Mouse (Mus musculus) lung, adult 2 months (tissue): ENCODE measurements around the gene Shank1. TPM values are rescaled to one million over a fixed set of nuclear protein-coding genes. Genes with fewer than 3 reads are reported as not detected.
A peak's percentile ranks its signal among the peaks of the same experiment; 100 is the strongest.

Experiments
- DNase-seq: peaks from one replicate; pipeline ENCODE4 v3.0.0; 2022
- H3K4me1 ChIP-seq: fragments of 200-500 bp; 2 replicates; pipeline ENCODE4 v1.6.1; 2011; ENCODE audit warnings: low read length; ENCODE audit not compliant: control insufficient read depth, insufficient read depth
- H3K4me3 ChIP-seq: fragments of 200-500 bp; replicated peaks from 2 replicates; pipeline ENCODE3; 2011; ENCODE audit warnings: low read depth, mild to moderate bottlenecking, control low read depth, low read length; ENCODE audit errors: extremely low read depth
- CTCF ChIP-seq: fragments of 200-500 bp; IDR thresholded peaks from 2 replicates; pipeline ENCODE4 v1.5.1; 2011; ENCODE audit warnings: mild to moderate bottlenecking, low read length, control low read depth; ENCODE audit not compliant: insufficient read depth
- POLR2A ChIP-seq: fragments of 200-500 bp; IDR thresholded peaks from 2 replicates; pipeline ENCODE4 v1.6.1; 2011; ENCODE audit warnings: low read depth, mild to moderate bottlenecking, control low read depth, low read length, borderline replicate concordance; ENCODE audit errors: extremely low read depth
- WGBS: fragments of 180-500 bp; shearing (Covaris S2); methylation state at CpG from one replicate; pipeline ENCODE4 v1.1.7; 2018; 5-methylcytosine and 5-hydroxymethylcytosine counted together
- polyA plus RNA-seq: library from polyadenylated mRNA; depleted of rRNA; stranded (reverse); fragments of >200 nt; gene quantifications from 2 replicates; pipeline ENCODE4 v1.2.3, GENCODE M21; 2012

Shank1 gene
- polyA plus RNA-seq, 1 experiment = 0.65 TPM

DNA sequence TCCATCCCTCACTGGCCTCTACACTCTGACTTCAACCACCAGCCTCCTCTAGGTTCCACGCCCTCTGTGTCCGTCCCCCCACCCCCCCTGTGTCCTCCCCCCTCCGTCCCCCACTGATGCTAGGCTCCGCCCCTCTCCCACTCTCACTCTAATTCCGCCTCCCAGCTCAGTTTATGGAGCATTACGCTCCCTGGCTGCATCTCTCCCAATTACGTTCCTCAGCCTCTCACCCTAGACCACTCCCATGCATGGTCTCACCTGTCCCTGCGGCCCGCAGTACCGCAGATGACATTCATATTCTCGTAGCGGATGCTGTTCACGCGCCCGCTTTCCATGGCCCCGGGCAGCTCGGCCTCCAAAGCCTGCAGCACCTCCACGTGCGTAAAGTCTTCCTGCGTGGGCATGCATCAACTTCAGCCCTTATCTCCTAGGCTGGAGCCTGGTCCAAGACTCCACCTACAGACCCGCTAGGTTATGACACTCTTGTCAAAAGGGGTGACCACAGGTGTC lies 50.8 kb downstream of the Shank1 start:
- no peak overlapping the region for H3K4me3 ChIP-seq
- no peak for TF ChIP-seq POLR2A
- 8% methylated on average over 21 of the region's 21 CpGs for WGBS

DNA sequence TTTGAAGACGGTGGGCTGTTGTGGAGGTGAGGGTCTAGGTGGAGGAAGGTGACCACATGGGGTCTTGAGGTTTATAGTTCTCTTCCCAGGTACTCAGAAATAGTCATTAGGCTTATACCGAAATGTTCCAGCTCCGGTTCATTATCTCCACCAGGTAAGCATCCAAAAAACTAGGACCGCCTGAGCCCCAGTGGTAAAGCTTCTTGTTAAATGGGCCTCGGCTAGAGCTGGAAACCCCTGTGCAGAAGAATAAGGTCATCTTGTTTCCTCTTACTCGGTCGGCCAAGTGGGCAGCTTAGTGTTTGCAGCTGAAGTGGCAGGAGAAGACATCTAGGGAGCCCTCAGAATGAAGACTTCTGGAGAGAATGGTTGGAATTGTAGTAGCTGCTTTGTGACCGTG lies 62.6 kb downstream of the Shank1 start:
- TF ChIP-seq POLR2A (no peak), CTCF (no peak)
- H3K4me3 ChIP-seq = no peak overlapping the region
- DNase-seq = no peak
- peaks cover 3% of the 10 kb centered on the region for H3K4me1 ChIP-seq
- WGBS = 87% methylated on average over 8 of the region's 8 CpGs

More for the DNA sequence above, 50.8 kb downstream of the Shank1 start:
- peaks cover 6% of the 10 kb centered on the region for H3K4me1 ChIP-seq
- DNase-seq = peak; percentile 10

DNA sequence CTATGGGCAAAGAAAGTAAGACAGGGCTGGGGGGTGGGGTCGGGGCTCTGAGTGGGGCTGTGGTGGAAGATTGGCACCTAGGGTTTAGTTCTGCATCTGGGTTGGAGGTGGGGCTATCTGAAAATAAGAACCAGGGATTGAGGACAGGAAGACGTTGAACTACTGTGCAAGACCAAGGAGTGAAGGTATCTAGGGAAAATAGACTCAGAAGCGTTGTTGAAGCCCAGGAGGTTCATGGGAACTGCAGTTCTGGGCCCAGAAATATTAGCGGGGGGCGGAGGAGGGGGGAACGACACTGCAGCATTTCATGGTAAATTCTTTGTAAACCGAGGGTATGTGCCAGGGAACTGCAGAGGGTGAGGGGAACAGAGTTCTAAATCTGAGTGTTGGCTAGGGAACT lies 63.4 kb downstream of the Shank1 start:
- WGBS = 12% methylated on average over 7 of the region's 7 CpGs
- H3K4me3 ChIP-seq = peak overlapping the region; percentile 53
- DNase-seq = no peak
- H3K4me1 ChIP-seq = peaks cover 3% of the 10 kb centered on the region
- TF ChIP-seq POLR2A = no peak
- no peak for TF ChIP-seq CTCF

DNA sequence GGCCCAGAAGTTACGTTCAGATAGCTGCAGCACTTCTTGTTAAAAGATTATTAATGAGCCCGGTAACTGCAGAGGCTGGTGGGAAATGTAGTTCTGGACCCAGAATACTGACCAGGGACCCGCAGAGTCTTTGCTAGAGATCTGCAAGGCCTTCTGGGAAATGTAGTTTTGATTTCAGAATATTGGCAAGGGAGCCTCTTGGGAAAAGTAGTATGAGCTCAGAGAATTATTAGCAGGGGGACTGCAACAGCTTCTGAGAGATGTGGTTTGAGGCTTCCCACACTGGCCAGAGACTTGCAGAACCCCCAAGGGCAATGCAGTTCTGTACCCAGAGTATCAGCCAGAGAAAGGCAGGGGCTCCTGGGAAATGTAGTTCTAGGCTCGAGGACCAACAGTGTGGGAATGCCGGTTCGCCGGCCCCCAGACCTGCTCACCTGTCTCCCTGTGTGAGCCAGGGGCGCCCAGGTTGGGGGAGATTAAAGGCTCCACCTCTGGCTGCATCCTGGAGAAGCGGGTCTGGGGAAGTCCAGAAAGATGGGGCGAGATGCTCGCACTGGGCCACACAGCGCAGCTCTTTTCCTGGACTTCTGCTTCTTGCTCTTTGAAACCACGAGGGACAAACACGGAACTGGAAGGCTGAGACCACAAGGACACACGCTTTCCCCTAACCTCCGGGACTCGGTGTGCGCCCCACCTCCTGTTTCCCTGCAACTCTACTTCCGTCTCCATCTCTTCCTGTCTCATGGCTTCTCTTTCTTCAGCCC lies 64.0 kb downstream of the Shank1 start:
- under 1% methylated on average over 19 of the region's 19 CpGs for WGBS
- TF ChIP-seq POLR2A = no peak
- no peak for TF ChIP-seq CTCF
- DNase-seq = peak; percentile 89
- Histone ChIP-seq H3K4me1 (peaks cover 3% of the 10 kb centered on the region), H3K4me3 (peak overlapping the region; percentile 69)

DNA sequence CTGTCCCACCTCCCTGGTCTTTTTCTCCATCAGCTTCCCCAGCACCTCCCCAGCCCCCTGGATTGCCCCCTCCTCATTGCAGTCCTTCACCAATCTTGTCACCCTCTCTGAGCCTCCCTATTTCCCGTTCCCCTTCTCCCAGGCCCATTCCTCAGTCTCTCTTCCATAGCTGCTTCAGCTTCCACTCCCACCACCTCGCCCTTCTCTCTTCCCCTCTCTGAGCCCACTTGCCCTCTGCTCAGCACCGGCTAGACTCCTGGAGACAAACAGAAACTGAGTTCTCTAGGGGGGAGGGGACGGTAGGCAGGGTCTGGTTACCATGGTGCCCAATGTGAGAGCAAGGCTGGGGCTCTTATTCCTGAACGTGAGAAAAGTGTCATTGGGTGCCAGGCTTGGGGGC lies 64.7 kb downstream of the Shank1 start:
- no peak for DNase-seq
- Histone ChIP-seq H3K4me1 (peaks cover 3% of the 10 kb centered on the region), H3K4me3 (no peak overlapping the region)
- 13% methylated on average over 5 of the region's 5 CpGs for WGBS
- TF ChIP-seq POLR2A (no peak), CTCF (no peak)

DNA sequence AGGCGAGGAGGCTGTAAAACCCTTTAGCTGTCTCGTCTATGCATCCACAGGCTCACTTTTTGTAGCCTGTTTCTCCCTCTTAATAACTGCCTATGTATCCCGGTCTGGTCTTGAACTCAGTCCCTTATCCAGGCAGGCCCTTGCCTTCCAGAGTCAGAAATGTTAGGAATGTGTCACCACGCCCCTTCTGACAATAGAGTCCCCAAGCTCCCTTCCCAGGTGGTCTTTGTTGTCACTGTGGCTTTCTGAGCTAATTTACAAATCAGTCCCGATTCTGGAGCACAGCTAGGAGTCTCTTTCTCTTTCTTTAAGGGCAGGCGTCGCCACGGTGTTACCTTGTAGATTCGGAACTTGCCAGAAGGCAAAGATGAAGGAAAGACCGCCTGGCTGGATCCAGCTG lies 65.2 kb downstream of the Shank1 start:
- TF ChIP-seq CTCF (no peak), POLR2A (no peak)
- DNase-seq = no peak
- 26% methylated on average over 10 of the region's 10 CpGs for WGBS
- no peak overlapping the region for H3K4me3 ChIP-seq
- peaks cover 3% of the 10 kb centered on the region for H3K4me1 ChIP-seq

DNA sequence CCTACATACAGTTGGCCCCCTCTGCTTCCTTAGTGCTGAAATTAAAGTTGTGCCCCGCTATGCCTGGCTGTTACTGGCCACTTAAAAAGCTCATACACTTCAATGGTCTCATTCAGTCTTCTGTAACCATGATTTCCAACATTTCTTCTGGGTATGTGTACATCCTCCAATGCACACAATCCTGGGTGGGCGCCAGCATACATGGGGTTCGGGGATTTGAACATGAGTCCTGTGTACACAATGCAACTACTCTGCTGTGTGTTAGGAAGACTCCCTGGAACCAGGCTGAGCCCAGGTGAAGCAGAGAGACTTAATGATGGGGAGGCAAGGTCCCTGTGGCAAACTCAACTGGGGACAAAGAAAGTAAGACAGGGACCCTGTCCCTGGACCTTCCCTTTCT lies 65.7 kb downstream of the Shank1 start:
- TF ChIP-seq CTCF (no peak), POLR2A (no peak)
- 62% methylated on average over 3 of the region's 3 CpGs for WGBS

DNA sequence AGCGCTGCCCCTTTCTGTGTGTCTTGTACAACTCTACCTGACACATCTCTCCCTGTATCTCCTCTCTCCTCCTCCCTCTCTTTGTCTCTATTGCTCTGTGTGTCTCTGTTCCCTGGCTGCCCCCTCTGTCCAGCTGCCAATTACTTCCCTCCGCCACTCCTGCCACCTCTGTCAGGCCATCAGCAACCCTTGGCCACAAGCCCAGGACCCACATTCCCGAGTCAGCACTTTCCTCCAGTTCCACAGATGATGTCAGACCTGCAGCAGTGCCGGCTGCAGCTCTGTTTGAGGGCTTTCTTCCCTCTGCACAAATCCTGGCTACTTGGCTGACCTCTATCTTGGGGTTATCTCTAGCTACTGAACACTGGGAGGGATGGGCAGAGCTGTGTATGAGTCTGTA lies 68.2 kb downstream of the Shank1 start:
- no peak for TF ChIP-seq POLR2A
- TF ChIP-seq CTCF = no peak
- 21% methylated on average over 4 of the region's 4 CpGs for WGBS
- Histone ChIP-seq H3K4me3 (no peak overlapping the region), H3K4me1 (peaks cover 3% of the 10 kb centered on the region)
- DNase-seq = no peak

More for the DNA sequence above, 65.7 kb downstream of the Shank1 start:
- no peak for DNase-seq
- Histone ChIP-seq H3K4me1 (peaks cover 3% of the 10 kb centered on the region), H3K4me3 (no peak overlapping the region)

DNA sequence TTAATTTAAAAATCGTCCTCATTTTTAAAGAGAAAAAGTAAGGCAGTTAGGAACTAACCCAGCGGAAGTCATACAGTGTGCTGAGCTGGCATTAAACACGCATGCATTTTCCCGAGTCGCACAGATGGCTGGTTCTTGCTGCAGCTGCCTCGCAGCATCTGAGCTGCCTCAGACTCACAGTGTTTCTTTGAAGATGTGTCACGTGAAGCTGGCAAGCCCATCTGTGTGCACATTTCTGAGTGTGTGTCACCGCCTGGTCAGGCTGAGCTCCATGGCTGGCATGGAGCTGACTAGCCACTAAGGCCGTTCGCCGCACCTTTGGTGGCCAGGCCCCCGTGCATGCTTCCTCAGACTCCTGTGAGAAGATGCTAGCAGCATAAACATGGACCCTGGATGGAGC lies 72.5 kb downstream of the Shank1 start:
- 64% methylated on average over 12 of the region's 12 CpGs for WGBS
- TF ChIP-seq POLR2A (no peak), CTCF (no peak)
- DNase-seq = no peak
- no peak overlapping the region for H3K4me3 ChIP-seq
- H3K4me1 ChIP-seq = peaks cover 2% of the 10 kb centered on the region; the same call in 1 of the 2 replicates
